Mouse (Mus musculus) thymus, postnatal 10 days (tissue): ENCODE measurements around the gene Tpcn2.

Experiments
- DNase-seq, 2 experiments: peaks; one replicate each; pipeline ENCODE4 v3.0.0; 2021; ENCODE audit warnings: low spot score in 2 of 2

Gene Tpcn2

GRCm38 (mm10) chr7:145155666-145156065 is 128.1 kb downstream of the Tpcn2 start:
- DNase-seq: no peak

- DNase-seq: no peak
Measured at GRCm38 (mm10) chr7:145154066-145154465, 129.7 kb downstream of the Tpcn2 start.

GRCm38 (mm10) chr7:145151845-145152244 is 132.0 kb downstream of the Tpcn2 start:
- no peak for DNase-seq

- DNase-seq: no peak
Measured at GRCm38 (mm10) chr7:145148902-145149301, 134.9 kb downstream of the Tpcn2 start.

- DNase-seq: no peak
Measured at GRCm38 (mm10) chr7:145147973-145148698, 135.7 kb downstream of the Tpcn2 start.

GRCm38 (mm10) chr7:145146252-145146930 is 137.4 kb downstream of the Tpcn2 start:
- DNase-seq: no peak

- no peak for DNase-seq
Measured at GRCm38 (mm10) chr7:145143502-145144070, 140.2 kb downstream of the Tpcn2 start.

- DNase-seq: no peak
Measured at GRCm38 (mm10) chr7:145140656-145141055, 143.2 kb downstream of the Tpcn2 start.

- DNase-seq: no peak
Measured at GRCm38 (mm10) chr7:145139576-145139975, 144.2 kb downstream of the Tpcn2 start.

GRCm38 (mm10) chr7:145139100-145139499 is 144.7 kb downstream of the Tpcn2 start:
- DNase-seq: no peak

- DNase-seq: no peak
Measured at GRCm38 (mm10) chr7:145137871-145138270, 145.9 kb downstream of the Tpcn2 start.

GRCm38 (mm10) chr7:145136831-145137230 is 147.0 kb downstream of the Tpcn2 start:
- DNase-seq: no peak
